Mouse (Mus musculus) forebrain, postnatal 0 days (tissue): ENCODE results near the gene Thrb. TPM values are rescaled to one million over a fixed set of nuclear protein-coding genes. Genes with fewer than 3 reads are reported as not detected.

Source experiments
- ATAC-seq: fragments of 200-750 bp; cut with Nextera tagmentation; 2 replicates; pipeline ENCODE4 v1.8.0; 2017; ENCODE audit warnings: mild to moderate bottlenecking, moderate library complexity
- DNase-seq: peaks from one replicate; pipeline ENCODE4 v3.0.0-alpha.2; 2015
- H3K27ac ChIP-seq: fragments of 300-500 bp; sonication (generic); 2 replicates; pipeline ENCODE4 v1.5.1; 2014; ENCODE audit warnings: low read depth, mild to moderate bottlenecking, antibody characterized with exemption, low read length, moderate library complexity, mixed read lengths
- H3K27me3 ChIP-seq: fragments of 300-500 bp; sonication (generic); 2 replicates; pipeline ENCODE4 v1.6.1; 2014; ENCODE audit warnings: mild to moderate bottlenecking, low read length, mixed read lengths; ENCODE audit not compliant: insufficient read depth
- H3K36me3 ChIP-seq: fragments of 300-500 bp; sonication (generic); 2 replicates; pipeline ENCODE4 v1.6.1; 2014; ENCODE audit warnings: mild to moderate bottlenecking, moderate library complexity; ENCODE audit not compliant: insufficient read depth
- H3K4me1 ChIP-seq: fragments of 300-500 bp; sonication (generic); 2 replicates; pipeline ENCODE4 v1.6.1; 2014; ENCODE audit warnings: antibody characterized with exemption; ENCODE audit not compliant: insufficient read depth
- H3K4me2 ChIP-seq: fragments of 300-500 bp; sonication (generic); 2 replicates; pipeline ENCODE4 v1.6.1; 2014; ENCODE audit warnings: low read depth, mild to moderate bottlenecking, moderate library complexity
- H3K4me3 ChIP-seq: fragments of 300-500 bp; sonication (generic); 2 replicates; pipeline ENCODE4 v1.5.1; 2014; ENCODE audit warnings: low read depth, low read length, mixed read lengths
- H3K9ac ChIP-seq: fragments of 300-500 bp; sonication (generic); 2 replicates; pipeline ENCODE4 v1.6.1; 2014; ENCODE audit warnings: mild to moderate bottlenecking
- H3K9me3 ChIP-seq: fragments of 300-500 bp; sonication (generic); 2 replicates; pipeline ENCODE4 v1.6.1; 2016; ENCODE audit warnings: low read length
- CTCF ChIP-seq: sonication (generic); IDR thresholded peaks from 2 replicates; pipeline ENCODE4 v1.5.1; 2016; ENCODE audit warnings: antibody characterized with exemption, control low read depth, low read depth
- WGBS: fragments of 180-500 bp; shearing (Covaris S2); extraction: QIAGEN DNeasy Blood & Tissue Kit; methylation state at CpG from one replicate; pipeline ENCODE4 v1.1.7; 2014; 5-methylcytosine and 5-hydroxymethylcytosine counted together
- polyA plus RNA-seq: library from polyadenylated mRNA; unstranded; fragments of >200 nt; fragmentation: Nextera tagmentation; extraction: Ambion mirVana; gene quantifications from 2 replicates; pipeline ENCODE4 v1.2.1, GENCODE M21; 2015
- total RNA-seq: library from RNA; depleted of rRNA; stranded (reverse); fragments of >200 nt; gene quantifications from 2 replicates; pipeline ENCODE4 v1.2.3, GENCODE M21; 2014; rRNA removed

The Thrb gene
- total RNA-seq, result 6.2 and 10.8 TPM in 2 replicates
- 1.4 and 3.3 TPM in 2 replicates for polyA plus RNA-seq

DNA sequence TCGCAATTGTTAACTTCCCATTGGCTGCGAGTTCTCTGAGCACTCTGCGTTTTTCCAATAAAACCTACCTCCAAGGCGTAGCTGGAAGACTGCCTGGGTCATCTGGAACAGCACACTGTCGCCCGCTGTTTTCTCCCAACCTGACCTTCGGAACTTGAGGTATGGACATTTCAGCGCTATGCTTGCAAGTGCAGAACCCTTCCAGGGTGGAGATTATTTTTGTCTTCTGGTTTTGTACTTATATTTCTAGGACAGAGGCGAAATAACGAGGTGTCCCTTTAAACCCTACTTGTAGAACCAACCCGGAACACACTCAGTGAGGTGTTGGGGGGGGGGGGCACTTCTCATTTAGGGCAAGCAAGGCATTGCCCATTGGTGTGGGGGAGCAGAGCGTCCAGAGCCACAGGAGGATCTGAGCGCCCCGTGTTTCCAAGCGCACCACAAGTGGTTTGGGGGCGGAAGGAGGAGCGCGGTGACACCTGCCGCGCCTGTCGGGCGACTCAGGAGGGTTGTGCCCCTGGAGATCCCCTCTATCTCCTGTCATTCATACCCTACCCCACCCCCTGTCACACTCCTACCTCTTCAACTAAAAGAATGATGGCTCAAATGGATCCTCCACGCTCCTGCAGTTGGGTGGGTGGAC, at the start of gene Thrb:
Thrb (plus strand) TSS at position 576 of the 643 bp plus-strand sequence.
- no peak for TF ChIP-seq CTCF
- ATAC-seq, result peak; percentile 10; the same call in 1 of the 2 replicates

DNA sequence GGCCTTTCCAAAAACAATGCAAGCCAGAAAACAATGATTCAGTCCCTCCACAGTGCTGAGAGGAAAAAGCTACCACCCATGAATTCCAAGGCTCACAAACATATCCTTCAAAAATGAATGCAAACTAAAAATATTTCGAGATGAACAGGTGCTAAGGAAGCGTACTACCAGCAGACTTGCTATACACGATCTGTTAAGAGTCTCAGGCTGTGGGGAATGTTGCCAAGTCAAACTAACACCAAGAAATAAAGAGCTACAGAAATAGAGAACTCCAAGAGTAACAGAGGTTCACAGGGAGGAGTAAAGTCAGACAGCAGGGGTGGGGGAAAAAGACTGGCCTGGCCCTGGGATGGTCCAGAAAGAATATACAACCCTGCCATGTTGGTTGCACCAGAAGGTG, 38.4 kb upstream of the Thrb start:
- TF ChIP-seq CTCF, result no peak
- H3K9me3 ChIP-seq, result no peaks in the 10 kb centered on the region
- H3K27ac ChIP-seq, result no peak overlapping the region
- ATAC-seq, result peak; percentile 68
- H3K4me2 ChIP-seq, result no peak overlapping the region
- no peak overlapping the region for H3K9ac ChIP-seq
- no peaks in the 10 kb centered on the region for H3K27me3 ChIP-seq
- H3K36me3 ChIP-seq, result no peaks in the 10 kb centered on the region
- no peaks in the 10 kb centered on the region for H3K4me1 ChIP-seq
- DNase-seq, result peak; percentile 66
- no peak overlapping the region for H3K4me3 ChIP-seq
- 52% methylated on average over 3 of the region's 3 CpGs for WGBS

More for the DNA sequence above, at the start of gene Thrb:
- H3K9me3 ChIP-seq, result no peaks in the 10 kb centered on the region
- peaks cover 8% of the 10 kb centered on the region; the same call in 1 of the 2 replicates for H3K27me3 ChIP-seq
- WGBS, result 1% methylated on average over 23 of the region's 23 CpGs
- peak within 1 kb of the TSS; percentile 73 for H3K4me3 ChIP-seq
- no peaks in the 10 kb centered on the region for H3K4me1 ChIP-seq
- H3K9ac ChIP-seq, result peak within 1 kb of the TSS; percentile 70
- DNase-seq, result no peak
- H3K27ac ChIP-seq, result peak within 1 kb of the TSS; percentile 21; the same call in 1 of the 2 replicates
- peak within 1 kb of the TSS; percentile 98 for H3K4me2 ChIP-seq
- H3K36me3 ChIP-seq, result no peaks in the 10 kb centered on the region

DNA sequence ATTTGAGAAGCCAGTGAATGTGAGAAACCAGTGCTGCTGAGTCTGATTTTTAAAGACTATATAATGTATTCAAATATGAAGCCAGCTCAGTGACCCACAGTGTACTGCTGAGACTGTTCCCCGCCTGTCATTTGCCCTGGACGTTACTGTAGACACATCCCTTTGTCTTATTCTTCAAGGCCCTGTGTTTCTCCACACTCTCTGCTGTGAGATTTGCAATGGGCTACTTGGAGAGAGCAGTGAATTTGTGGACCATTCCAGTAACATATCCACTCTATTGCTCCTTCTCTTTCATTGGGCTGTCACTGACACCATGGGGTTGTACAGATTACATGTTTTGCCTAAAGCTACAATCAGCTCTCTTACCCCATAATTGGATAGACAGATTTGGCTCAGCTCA, 36.1 kb upstream of the Thrb start:
- H3K9me3 ChIP-seq, result no peaks in the 10 kb centered on the region
- H3K36me3 ChIP-seq, result no peaks in the 10 kb centered on the region
- H3K4me1 ChIP-seq, result no peaks in the 10 kb centered on the region
- no peak overlapping the region for H3K4me3 ChIP-seq
- H3K4me2 ChIP-seq, result no peak overlapping the region
- H3K9ac ChIP-seq, result no peak overlapping the region
- no peak overlapping the region for H3K27ac ChIP-seq
- no peak for DNase-seq
- ATAC-seq, result no peak
- H3K27me3 ChIP-seq, result no peaks in the 10 kb centered on the region
- TF ChIP-seq CTCF, result no peak
- WGBS, result 52% methylated on average over 2 of the region's 2 CpGs

DNA sequence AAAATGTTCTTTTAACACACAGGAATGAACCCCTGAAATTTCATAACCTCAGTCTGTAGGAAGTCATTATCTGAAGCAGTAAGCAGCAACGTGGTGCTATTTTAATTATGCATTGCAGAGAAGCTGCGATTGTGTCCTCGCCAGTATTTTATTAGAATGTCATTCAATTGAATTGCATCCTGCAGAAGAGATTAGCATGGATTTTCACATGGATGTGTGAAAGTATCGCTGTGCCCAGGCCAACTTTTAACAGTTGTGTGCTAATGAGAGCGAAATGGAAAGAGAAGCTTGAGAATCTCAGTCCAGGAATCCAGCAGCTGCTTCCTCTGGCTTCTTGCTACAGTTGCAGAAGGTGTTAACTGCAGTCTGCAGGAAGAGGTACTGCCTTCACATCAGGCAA, 30.8 kb upstream of the Thrb start:
- H3K9me3 ChIP-seq, result no peaks in the 10 kb centered on the region
- WGBS, result 25% methylated on average over 5 of the region's 5 CpGs
- H3K9ac ChIP-seq, result no peak overlapping the region
- H3K36me3 ChIP-seq, result no peaks in the 10 kb centered on the region
- ATAC-seq (peak; percentile 51; the same call in 1 of the 2 replicates), DNase-seq (peak; percentile 21)
- H3K4me2 ChIP-seq, result no peak overlapping the region
- TF ChIP-seq CTCF, result no peak
- H3K4me1 ChIP-seq, result no peaks in the 10 kb centered on the region
- no peak overlapping the region for H3K4me3 ChIP-seq
- H3K27ac ChIP-seq, result no peak overlapping the region
- no peaks in the 10 kb centered on the region for H3K27me3 ChIP-seq

DNA sequence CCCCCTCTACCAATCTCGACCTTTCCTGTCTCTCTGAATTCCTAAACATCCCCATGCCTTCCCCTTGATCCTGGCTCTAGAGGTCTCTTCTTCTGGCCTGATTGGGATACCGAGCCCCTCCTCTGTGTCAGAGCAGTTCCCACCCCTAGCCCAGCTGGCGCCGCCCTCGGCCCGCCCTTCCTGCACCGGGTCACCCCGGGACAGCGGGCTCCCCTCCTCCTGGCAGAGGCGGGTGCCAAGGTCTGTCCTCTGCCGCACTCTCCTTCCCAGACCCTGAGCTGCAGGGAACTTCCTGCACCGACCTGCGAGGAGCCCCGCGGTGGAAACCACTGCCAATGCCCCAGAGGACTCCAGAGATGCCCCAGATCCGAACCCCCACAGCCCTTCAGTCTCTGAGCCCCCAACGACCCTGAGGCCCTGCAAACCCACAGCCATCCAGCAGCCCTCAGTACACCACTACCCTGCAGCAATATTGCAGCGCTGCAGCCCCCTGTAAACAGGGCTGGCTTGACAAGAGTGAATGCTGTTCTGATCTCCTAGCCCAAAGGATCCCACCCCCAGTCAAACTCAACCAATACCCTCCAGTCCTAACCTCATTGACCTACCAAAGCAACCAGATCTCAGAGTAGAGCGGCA, 27.1 kb upstream of the Thrb start:
- H3K4me2 ChIP-seq, result peak overlapping the region; percentile 13; the same call in 1 of the 2 replicates
- H3K9ac ChIP-seq, result no peak overlapping the region
- H3K4me3 ChIP-seq, result no peak overlapping the region
- ATAC-seq (peak; percentile 82), DNase-seq (no peak)
- TF ChIP-seq CTCF, result no peak
- H3K4me1 ChIP-seq, result no peaks in the 10 kb centered on the region
- no peak overlapping the region for H3K27ac ChIP-seq
- no peaks in the 10 kb centered on the region for H3K9me3 ChIP-seq
- no peaks in the 10 kb centered on the region for H3K36me3 ChIP-seq
- no peaks in the 10 kb centered on the region for H3K27me3 ChIP-seq
- WGBS, result 7% methylated on average over 19 of the region's 19 CpGs

DNA sequence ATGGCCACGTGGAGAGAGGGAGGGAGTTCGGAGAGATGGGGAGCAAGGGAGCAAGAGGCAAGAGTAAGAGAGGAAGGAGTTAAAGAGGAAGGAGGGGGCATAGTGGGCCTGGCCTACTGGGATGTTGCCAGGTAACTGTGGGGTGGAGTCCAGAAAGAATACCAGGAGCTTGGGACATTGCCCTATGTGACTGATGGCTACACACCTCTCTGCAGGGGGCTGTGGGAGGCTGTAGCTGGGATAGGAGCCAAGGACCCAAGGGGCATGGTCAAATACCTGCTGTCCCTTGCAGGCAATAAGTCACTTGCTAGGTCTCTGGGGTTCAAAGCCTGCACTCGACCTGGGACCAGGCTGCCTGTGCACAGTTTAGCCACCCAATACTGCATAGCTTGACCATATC, 23.1 kb upstream of the Thrb start:
- Histone ChIP-seq H3K9me3 (no peaks in the 10 kb centered on the region), H3K9ac (no peak overlapping the region), H3K4me1 (no peaks in the 10 kb centered on the region), H3K4me2 (no peak overlapping the region), H3K27ac (no peak overlapping the region), H3K36me3 (no peaks in the 10 kb centered on the region), H3K27me3 (no peaks in the 10 kb centered on the region), H3K4me3 (no peak overlapping the region)
- no peak for TF ChIP-seq CTCF
- ATAC-seq, result no peak
- no peak for DNase-seq
- WGBS, result 76% methylated on average over 3 of the region's 3 CpGs

DNA sequence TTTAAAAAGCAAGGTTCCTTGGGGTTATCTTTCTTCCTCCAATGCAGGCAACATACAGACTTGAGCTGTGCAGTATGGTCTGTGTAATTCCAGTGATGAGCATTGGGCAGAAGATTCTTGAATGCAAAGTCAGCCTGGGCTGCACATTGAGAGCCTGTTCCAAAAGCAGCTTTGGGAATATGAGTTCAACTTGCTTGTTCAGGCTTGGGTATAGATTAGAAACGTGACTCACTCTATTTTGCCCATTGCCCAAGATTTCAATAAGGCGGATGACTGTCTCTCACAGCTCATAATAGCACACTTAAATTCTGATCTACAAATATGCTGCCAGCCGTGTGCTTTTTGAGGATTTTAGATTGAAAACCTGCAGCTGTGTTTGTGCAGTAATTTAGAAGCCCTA, 18.3 kb upstream of the Thrb start:
- Histone ChIP-seq H3K4me2 (no peak overlapping the region), H3K27ac (no peak overlapping the region), H3K4me3 (no peak overlapping the region), H3K4me1 (no peaks in the 10 kb centered on the region), H3K9ac (no peak overlapping the region), H3K9me3 (no peaks in the 10 kb centered on the region), H3K36me3 (no peaks in the 10 kb centered on the region), H3K27me3 (no peaks in the 10 kb centered on the region)
- no peak for TF ChIP-seq CTCF
- peak; percentile 43 for DNase-seq
- 44% methylated on average over 3 of the region's 3 CpGs for WGBS
- ATAC-seq, result peak; percentile 77
